Mouse (Mus musculus) kidney, adult 2 months (tissue): ENCODE data around the gene Hyou1. TPM values are rescaled to one million over a fixed set of nuclear protein-coding genes. Genes with fewer than 3 reads are reported as not detected.

ENCODE experiments used
- DNase-seq: peaks from one replicate; pipeline ENCODE4 v3.0.0; 2021
- H3K27ac ChIP-seq: fragments of 200-500 bp; 2 replicates; pipeline ENCODE4 v1.5.1; 2012; ENCODE audit warnings: low read depth, low read length, control low read depth, inconsistent platforms; ENCODE audit not compliant: insufficient read depth
- H3K27me3 ChIP-seq: fragments of 200-500 bp; replicated peaks from 2 replicates; pipeline ENCODE4 v1.6.1; 2012; ENCODE audit warnings: mild to moderate bottlenecking, moderate library complexity, low read length, inconsistent platforms; ENCODE audit not compliant: control insufficient read depth, insufficient read depth
- H3K36me3 ChIP-seq: fragments of 200-500 bp; 2 replicates; pipeline ENCODE4 v1.6.1; 2012; ENCODE audit warnings: mild to moderate bottlenecking, moderate library complexity, low read length, inconsistent platforms; ENCODE audit not compliant: control insufficient read depth, insufficient read depth
- H3K4me1 ChIP-seq: fragments of 200-500 bp; 2 replicates; pipeline ENCODE4 v1.6.1; 2011; ENCODE audit warnings: low read length; ENCODE audit not compliant: control insufficient read depth, insufficient read depth
- H3K4me3 ChIP-seq: fragments of 200-500 bp; 2 replicates; pipeline ENCODE4 v1.5.1; 2011; ENCODE audit warnings: mild to moderate bottlenecking, low read depth, low read length, control low read depth; ENCODE audit not compliant: insufficient read depth
- CTCF ChIP-seq: fragments of 200-500 bp; conservative IDR thresholded peaks from 2 replicates; pipeline ENCODE4 v1.5.1; 2011; ENCODE audit warnings: low read depth, mild to moderate bottlenecking, control low read depth, low read length, moderate library complexity, mixed read lengths; ENCODE audit not compliant: insufficient read depth, insufficient read length
- POLR2A ChIP-seq: fragments of 200-500 bp; IDR thresholded peaks from one replicate; pipeline ENCODE4 v1.6.1; 2011; ENCODE audit warnings: low read depth, low read length, control low read depth
- WGBS: fragments of 180-500 bp; shearing (Covaris S2); methylation state at CpG from one replicate; pipeline ENCODE4 v1.1.7; 2018; 5-methylcytosine and 5-hydroxymethylcytosine counted together
- polyA plus RNA-seq: library from polyadenylated mRNA; depleted of rRNA; stranded (reverse); fragments of >200 nt; gene quantifications from 2 replicates; pipeline ENCODE4 v1.2.3, GENCODE M21; 2012

The Hyou1 gene
- polyA plus RNA-seq, 1 experiment, result 42.3 TPM

- Histone ChIP-seq H3K27ac (peak overlapping the region; percentile 75), H3K27me3 (no peaks in the 10 kb centered on the region), H3K4me3 (peak overlapping the region; percentile 78), H3K4me1 (peaks cover 12% of the 10 kb centered on the region; the same call in 1 of the 2 replicates), H3K36me3 (peaks cover 4% of the 10 kb centered on the region; the same call in 1 of the 2 replicates)
- DNase-seq, result peak; percentile 93
- TF ChIP-seq POLR2A, result peak; percentile 77
- TF ChIP-seq CTCF, result 0 out of 2 replicates have a peak, but pooled peaks have one; percentile 5
- WGBS, result 21% methylated on average over 4 of the region's 4 CpGs
Observed at GRCm38 (mm10) chr9:44398087-44398486, 18.8 kb downstream of the Hyou1 start.

- H3K4me1 ChIP-seq, result peaks cover 12% of the 10 kb centered on the region; the same call in 1 of the 2 replicates
- peak overlapping the region; percentile 78 for H3K4me3 ChIP-seq
- DNase-seq, result no peak
- H3K36me3 ChIP-seq, result peaks cover 4% of the 10 kb centered on the region; the same call in 1 of the 2 replicates
- WGBS, result 42% methylated on average over 9 of the region's 9 CpGs
- no peak for TF ChIP-seq POLR2A
- TF ChIP-seq CTCF, result no peak
- H3K27ac ChIP-seq, result peak overlapping the region; percentile 75
- no peaks in the 10 kb centered on the region for H3K27me3 ChIP-seq
Observed at GRCm38 (mm10) chr9:44398551-44398950, 19.3 kb downstream of the Hyou1 start.

GRCm38 (mm10) chr9:44399114-44399794 is 20.0 kb downstream of the Hyou1 start:
- H3K27me3 ChIP-seq, result no peaks in the 10 kb centered on the region
- H3K27ac ChIP-seq, result peak overlapping the region; percentile 75
- TF ChIP-seq CTCF (no peak), POLR2A (no peak)
- peaks cover 12% of the 10 kb centered on the region; the same call in 1 of the 2 replicates for H3K4me1 ChIP-seq
- 59% methylated on average over 13 of the region's 13 CpGs for WGBS
- peaks cover 4% of the 10 kb centered on the region; the same call in 1 of the 2 replicates for H3K36me3 ChIP-seq
- H3K4me3 ChIP-seq, result peak overlapping the region; percentile 78
- DNase-seq, result no peak

- TF ChIP-seq CTCF (no peak), POLR2A (peak; percentile 58)
- peak; percentile 69 for DNase-seq
- H3K27ac ChIP-seq, result peak overlapping the region; percentile 75
- no peaks in the 10 kb centered on the region for H3K27me3 ChIP-seq
- H3K4me1 ChIP-seq, result peaks cover 12% of the 10 kb centered on the region; the same call in 1 of the 2 replicates
- 65% methylated on average over 6 of the region's 6 CpGs for WGBS
- H3K4me3 ChIP-seq, result peak overlapping the region; percentile 78
- peaks cover 4% of the 10 kb centered on the region; the same call in 1 of the 2 replicates for H3K36me3 ChIP-seq
Observed at GRCm38 (mm10) chr9:44399795-44400114, 20.5 kb downstream of the Hyou1 start.

- TF ChIP-seq POLR2A, result no peak
- TF ChIP-seq CTCF, result 0 out of 2 replicates have a peak, but pooled peaks have one; percentile 0
- Histone ChIP-seq H3K27ac (peak overlapping the region; percentile 58), H3K36me3 (peaks cover 4% of the 10 kb centered on the region; the same call in 1 of the 2 replicates), H3K4me3 (peak overlapping the region; percentile 12; the same call in 1 of the 2 replicates), H3K27me3 (no peaks in the 10 kb centered on the region), H3K4me1 (peaks cover 11% of the 10 kb centered on the region; the same call in 1 of the 2 replicates)
- DNase-seq, result peak; percentile 94
- WGBS, result 35% methylated on average over 4 of the region's 4 CpGs
Observed at GRCm38 (mm10) chr9:44401081-44401480, 21.8 kb downstream of the Hyou1 start.

- no peaks in the 10 kb centered on the region for H3K27me3 ChIP-seq
- WGBS, result 51% methylated on average over 3 of the region's 3 CpGs
- H3K36me3 ChIP-seq, result peaks cover 4% of the 10 kb centered on the region
- no peak overlapping the region for H3K27ac ChIP-seq
- H3K4me1 ChIP-seq, result peaks cover 12% of the 10 kb centered on the region; the same call in 1 of the 2 replicates
- TF ChIP-seq CTCF, result no peak
- TF ChIP-seq POLR2A, result no peak
- H3K4me3 ChIP-seq, result no peak overlapping the region
- no peak for DNase-seq
Observed at GRCm38 (mm10) chr9:44405011-44405410, 25.7 kb downstream of the Hyou1 start.
